Mouse (Mus musculus): ENCODE data around the gene Gm6096. TPM values are rescaled to one million over a fixed set of nuclear protein-coding genes. Genes with fewer than 3 reads are reported as not detected.

Gm6096 gene
- polyA plus RNA-seq, 1 experiment from 2014 or later, result 1.2 TPM

GRCm38 (mm10) chr7:34272465-34272864 lies 21.6 kb downstream of the Gm6096 start:
- Histone ChIP-seq H3K4me2 (ENCODE audit: low read depth) (no peak overlapping the region), H3K9me3 (ENCODE audit: control insufficient read depth, low read length) (no peaks in the 10 kb centered on the region), H3K27ac (ENCODE audit: low read depth, low read length) (no peak overlapping the region), H3K4me3 (ENCODE audit: low read depth, low read length) (no peak overlapping the region), H3K36me3 (ENCODE audit: control insufficient read depth, insufficient read depth, low read length) (no peaks in the 10 kb centered on the region; the same call in 1 of the 2 replicates), H3K4me1 (ENCODE audit: control insufficient read depth, insufficient read depth, low read length) (no peaks in the 10 kb centered on the region), H3K9ac (ENCODE audit: low read length) (no peak overlapping the region), H3K27me3 (ENCODE audit: control insufficient read depth, insufficient read depth, low read length) (no peaks in the 10 kb centered on the region)
- no peak for ATAC-seq (ENCODE audit: insufficient read depth, low FRiP score, low TSS enrichment)
- 77% methylated on average over 4 of the region's 4 CpGs for WGBS
- DNase-seq (ENCODE audit: low spot score), result no peak

GRCm38 (mm10) chr7:34276066-34276465 lies 25.2 kb downstream of the Gm6096 start:
- H3K27ac ChIP-seq (ENCODE audit: low read depth, low read length), result no peak overlapping the region
- no peak overlapping the region for H3K4me3 ChIP-seq (ENCODE audit: low read depth, low read length)
- ATAC-seq (ENCODE audit: insufficient read depth, low FRiP score, low TSS enrichment) (no peak), DNase-seq (ENCODE audit: low spot score) (no peak)
- WGBS, result 92% methylated on average over 3 of the region's 3 CpGs
- H3K36me3 ChIP-seq (ENCODE audit: control insufficient read depth, insufficient read depth, low read length), result no peaks in the 10 kb centered on the region; the same call in 1 of the 2 replicates
- H3K4me1 ChIP-seq (ENCODE audit: control insufficient read depth, insufficient read depth, low read length), result no peaks in the 10 kb centered on the region
- no peaks in the 10 kb centered on the region for H3K9me3 ChIP-seq (ENCODE audit: control insufficient read depth, low read length)
- H3K27me3 ChIP-seq (ENCODE audit: control insufficient read depth, insufficient read depth, low read length), result no peaks in the 10 kb centered on the region
- no peak overlapping the region for H3K4me2 ChIP-seq (ENCODE audit: low read depth)
- H3K9ac ChIP-seq (ENCODE audit: low read length), result no peak overlapping the region

GRCm38 (mm10) chr7:34277656-34278055 lies 26.8 kb downstream of the Gm6096 start:
- H3K4me2 ChIP-seq (ENCODE audit: low read depth), result no peak overlapping the region
- H3K4me3 ChIP-seq (ENCODE audit: low read depth, low read length), result no peak overlapping the region
- no peaks in the 10 kb centered on the region for H3K27me3 ChIP-seq (ENCODE audit: control insufficient read depth, insufficient read depth, low read length)
- H3K4me1 ChIP-seq (ENCODE audit: control insufficient read depth, insufficient read depth, low read length), result no peaks in the 10 kb centered on the region
- ATAC-seq (ENCODE audit: insufficient read depth, low FRiP score, low TSS enrichment) (no peak), DNase-seq (ENCODE audit: low spot score) (no peak)
- WGBS, result 88% methylated on average over 2 of the region's 2 CpGs
- no peak overlapping the region for H3K27ac ChIP-seq (ENCODE audit: low read depth, low read length)
- no peaks in the 10 kb centered on the region; the same call in 1 of the 2 replicates for H3K36me3 ChIP-seq (ENCODE audit: control insufficient read depth, insufficient read depth, low read length)
- no peaks in the 10 kb centered on the region for H3K9me3 ChIP-seq (ENCODE audit: control insufficient read depth, low read length)
- no peak overlapping the region for H3K9ac ChIP-seq (ENCODE audit: low read length)

GRCm38 (mm10) chr7:34290450-34291151 lies 39.8 kb downstream of the Gm6096 start:
- DNase-seq (ENCODE audit: low spot score) (no peak), ATAC-seq (ENCODE audit: insufficient read depth, low FRiP score, low TSS enrichment) (no peak)
- no peak overlapping the region for H3K27ac ChIP-seq (ENCODE audit: low read depth, low read length)
- H3K9ac ChIP-seq (ENCODE audit: low read length), result no peak overlapping the region
- H3K4me2 ChIP-seq (ENCODE audit: low read depth), result no peak overlapping the region
- H3K36me3 ChIP-seq (ENCODE audit: control insufficient read depth, insufficient read depth, low read length), result no peaks in the 10 kb centered on the region
- no peaks in the 10 kb centered on the region for H3K27me3 ChIP-seq (ENCODE audit: control insufficient read depth, insufficient read depth, low read length)
- no peaks in the 10 kb centered on the region for H3K9me3 ChIP-seq (ENCODE audit: control insufficient read depth, low read length)
- H3K4me1 ChIP-seq (ENCODE audit: control insufficient read depth, insufficient read depth, low read length), result no peaks in the 10 kb centered on the region
- no peak overlapping the region for H3K4me3 ChIP-seq (ENCODE audit: low read depth, low read length)

GRCm38 (mm10) chr7:34291265-34291664 lies 40.4 kb downstream of the Gm6096 start:
- Histone ChIP-seq H3K27ac (ENCODE audit: low read depth, low read length) (no peak overlapping the region), H3K4me1 (ENCODE audit: control insufficient read depth, insufficient read depth, low read length) (no peaks in the 10 kb centered on the region), H3K27me3 (ENCODE audit: control insufficient read depth, insufficient read depth, low read length) (no peaks in the 10 kb centered on the region), H3K4me2 (ENCODE audit: low read depth) (no peak overlapping the region), H3K9me3 (ENCODE audit: control insufficient read depth, low read length) (no peaks in the 10 kb centered on the region), H3K36me3 (ENCODE audit: control insufficient read depth, insufficient read depth, low read length) (no peaks in the 10 kb centered on the region), H3K9ac (ENCODE audit: low read length) (no peak overlapping the region), H3K4me3 (ENCODE audit: low read depth, low read length) (no peak overlapping the region)
- WGBS, result 93% methylated on average over 1 of the region's 1 CpGs
- DNase-seq (ENCODE audit: low spot score), result no peak
- ATAC-seq (ENCODE audit: insufficient read depth, low FRiP score, low TSS enrichment), result no peak

- no peaks in the 10 kb centered on the region for H3K27me3 ChIP-seq (ENCODE audit: control insufficient read depth, insufficient read depth, low read length)
- no peak overlapping the region for H3K4me2 ChIP-seq (ENCODE audit: low read depth)
- no peak for ATAC-seq (ENCODE audit: insufficient read depth, low FRiP score, low TSS enrichment)
- no peak overlapping the region for H3K4me3 ChIP-seq (ENCODE audit: low read depth, low read length)
- 96% methylated on average over 2 of the region's 2 CpGs for WGBS
- H3K27ac ChIP-seq (ENCODE audit: low read depth, low read length), result no peak overlapping the region
- no peak for DNase-seq (ENCODE audit: low spot score)
- no peak overlapping the region for H3K9ac ChIP-seq (ENCODE audit: low read length)
- no peaks in the 10 kb centered on the region for H3K36me3 ChIP-seq (ENCODE audit: control insufficient read depth, insufficient read depth, low read length)
- no peaks in the 10 kb centered on the region for H3K4me1 ChIP-seq (ENCODE audit: control insufficient read depth, insufficient read depth, low read length)
- no peaks in the 10 kb centered on the region for H3K9me3 ChIP-seq (ENCODE audit: control insufficient read depth, low read length)
Measured at GRCm38 (mm10) chr7:34292633-34293032, 41.8 kb downstream of the Gm6096 start.

- no peak overlapping the region for H3K27ac ChIP-seq (ENCODE audit: low read depth, low read length)
- no peaks in the 10 kb centered on the region for H3K36me3 ChIP-seq (ENCODE audit: control insufficient read depth, insufficient read depth, low read length)
- ATAC-seq (ENCODE audit: insufficient read depth, low FRiP score, low TSS enrichment) (no peak), DNase-seq (ENCODE audit: low spot score) (no peak)
- H3K4me2 ChIP-seq (ENCODE audit: low read depth), result no peak overlapping the region
- H3K4me1 ChIP-seq (ENCODE audit: control insufficient read depth, insufficient read depth, low read length), result no peaks in the 10 kb centered on the region
- no peak overlapping the region for H3K9ac ChIP-seq (ENCODE audit: low read length)
- H3K4me3 ChIP-seq (ENCODE audit: low read depth, low read length), result no peak overlapping the region
- 88% methylated on average over 3 of the region's 3 CpGs for WGBS
- no peaks in the 10 kb centered on the region for H3K9me3 ChIP-seq (ENCODE audit: control insufficient read depth, low read length)
- no peaks in the 10 kb centered on the region for H3K27me3 ChIP-seq (ENCODE audit: control insufficient read depth, insufficient read depth, low read length)
Measured at GRCm38 (mm10) chr7:34296124-34296523, 45.3 kb downstream of the Gm6096 start.

- Histone ChIP-seq H3K4me1 (ENCODE audit: control insufficient read depth, insufficient read depth, low read length) (no peaks in the 10 kb centered on the region), H3K36me3 (ENCODE audit: control insufficient read depth, insufficient read depth, low read length) (no peaks in the 10 kb centered on the region), H3K4me3 (ENCODE audit: low read depth, low read length) (no peak overlapping the region), H3K4me2 (ENCODE audit: low read depth) (no peak overlapping the region), H3K27me3 (ENCODE audit: control insufficient read depth, insufficient read depth, low read length) (no peaks in the 10 kb centered on the region), H3K9me3 (ENCODE audit: control insufficient read depth, low read length) (no peaks in the 10 kb centered on the region), H3K9ac (ENCODE audit: low read length) (no peak overlapping the region), H3K27ac (ENCODE audit: low read depth, low read length) (no peak overlapping the region)
- DNase-seq (ENCODE audit: low spot score) (no peak), ATAC-seq (ENCODE audit: insufficient read depth, low FRiP score, low TSS enrichment) (no peak)
- WGBS, result 88% methylated on average over 2 of the region's 2 CpGs
Measured at GRCm38 (mm10) chr7:34298818-34299217, 48.0 kb downstream of the Gm6096 start.

All from neural tube, embryonic 11.5 days (tissue).